In the genomic region with DNA sequence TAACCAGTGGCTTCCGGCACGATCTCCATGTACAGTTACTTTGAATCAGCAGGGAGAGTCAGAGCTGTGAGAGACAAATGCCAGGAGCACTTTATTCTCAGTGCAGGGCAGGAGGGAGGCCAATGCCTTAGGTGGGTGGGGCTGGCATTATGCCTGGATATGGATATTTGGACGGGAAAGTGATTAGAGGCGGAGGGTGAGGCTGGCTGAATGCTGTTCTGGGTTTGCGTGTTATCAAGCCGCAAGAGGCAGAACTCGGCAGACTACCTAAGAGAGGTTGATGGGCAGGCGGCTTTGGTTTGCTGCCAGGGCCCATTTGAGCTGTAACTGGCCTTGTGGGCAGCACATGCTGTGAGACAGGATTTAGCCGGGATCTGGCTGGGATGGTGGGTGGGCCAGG, we compare ENCODE assay signal across 9 mouse cellular contexts.
DNase-seq lines count a peak whose midpoint lies in the region; ATAC-seq and TF ChIP-seq lines count a peak whose summit lies in the region.
"Had no signal": no experiment of that assay in that cellular context is flagged by ENCODE, and none has a peak within 500 bp of the region (broad histone marks: within the 10 kb centered on the region; RNA-seq: fewer than 3 reads in every experiment).

No protein-coding gene starts in this region.

- no peak overlapping the region for H3K9ac ChIP-seq in liver, embryonic 12.5 days
- peak overlapping the region; percentile 75 for H3K9ac ChIP-seq in heart, embryonic 13.5 days
- H3K9ac ChIP-seq in lung, postnatal 0 days (replicated peaks; ENCODE audit: low read depth): no peak overlapping the region

- no peak overlapping the region for H3K27ac ChIP-seq in liver, embryonic 12.5 days
- peak overlapping the region; percentile 99 for H3K27ac ChIP-seq in heart, embryonic 13.5 days (replicated peaks)
- H3K27ac ChIP-seq in lung, postnatal 0 days (ENCODE audit: low read length): no peak overlapping the region

- peaks cover 78% of the 10 kb centered on the region for H3K27me3 ChIP-seq in liver, embryonic 12.5 days (replicated peaks)
- H3K27me3 ChIP-seq in heart, embryonic 13.5 days (replicated peaks): no peaks in the 10 kb centered on the region
- no peaks in the 10 kb centered on the region for H3K27me3 ChIP-seq in lung, postnatal 0 days (replicated peaks; ENCODE audit: insufficient read depth, low read length)

- no peaks in the 10 kb centered on the region for H3K36me3 ChIP-seq in liver, embryonic 12.5 days
- no peaks in the 10 kb centered on the region for H3K36me3 ChIP-seq in heart, embryonic 13.5 days
- no peaks in the 10 kb centered on the region for H3K36me3 ChIP-seq in lung, postnatal 0 days (ENCODE audit: insufficient read depth, low read length)

- H3K4me2 ChIP-seq in liver, embryonic 12.5 days: no peak overlapping the region
- peak overlapping the region; percentile 55 for H3K4me2 ChIP-seq in heart, embryonic 13.5 days
- no peak overlapping the region for H3K4me2 ChIP-seq in lung, postnatal 0 days (replicated peaks; ENCODE audit: low read depth, low read length)

- H3K4me3 ChIP-seq in liver, embryonic 12.5 days: no peak overlapping the region
- H3K4me3 ChIP-seq in heart, embryonic 13.5 days: peak overlapping the region; percentile 14; the same call in 1 of the 2 replicates
- no peak overlapping the region for H3K4me3 ChIP-seq in lung, postnatal 0 days (ENCODE audit: low read depth, low read length)
- H3K4me3 ChIP-seq: megakaryocyte, embryonic 14.5 days had no signal

- H3K9me3 ChIP-seq in liver, embryonic 12.5 days (replicated peaks): no peaks in the 10 kb centered on the region
- H3K9me3 ChIP-seq in heart, embryonic 13.5 days: no peaks in the 10 kb centered on the region
- no peaks in the 10 kb centered on the region for H3K9me3 ChIP-seq in lung, postnatal 0 days (ENCODE audit: low read length)
- H3K9me3 ChIP-seq: megakaryocyte, embryonic 14.5 days had no signal

- DNase-seq in liver: peak; percentile 12
- DNase-seq in fibroblast of lung, adult 2 months (ENCODE audit: low read depth): peak; percentile 86
- peak; percentile 68 to 82 for DNase-seq in kidney, postnatal 25 days
- peak; percentile 74 for DNase-seq in lung, postnatal 0 days (ENCODE audit: low spot score)
- DNase-seq in right cerebral cortex, postnatal 36 days (ENCODE audit: low spot score in 2 of 2): peak; percentile 56 to 67
- DNase-seq in thymus, postnatal 14 days: no peak

- 26% methylated on average over 9 of the region's 9 CpGs for WGBS in liver, embryonic 12.5 days (ENCODE audit: insufficient replicate concordance)
- 9% methylated on average over 9 of the region's 9 CpGs for WGBS in heart, embryonic 13.5 days
- 16% methylated on average over 9 of the region's 9 CpGs for WGBS in lung, postnatal 0 days

- no peak for TF ChIP-seq EP300 in lung, postnatal 0 days (IDR thresholded peaks at IDR 0.05)

- no peak for TF ChIP-seq CTCF in lung, postnatal 0 days (IDR thresholded peaks at IDR 0.05)

- ATAC-seq in liver, embryonic 12.5 days: no peak
- ATAC-seq in heart, embryonic 13.5 days (ENCODE audit: extremely low read depth, insufficient number of reproducible peaks, low FRiP score, low TSS enrichment): peak; percentile 60; the same call in 1 of the 2 replicates
- peak; percentile 66 for ATAC-seq in lung, postnatal 0 days

- peaks cover 24% of the 10 kb centered on the region for H3K4me1 ChIP-seq in liver, embryonic 12.5 days
- peaks cover 80% of the 10 kb centered on the region for H3K4me1 ChIP-seq in heart, embryonic 13.5 days
- H3K4me1 ChIP-seq in lung, postnatal 0 days (ENCODE audit: insufficient read depth, low read depth, low read length): peaks cover 9% of the 10 kb centered on the region; the same call in 1 of the 2 replicates
